Mouse (Mus musculus): ENCODE measurements at regions not wholly inside any gene's neighbourhood (a gene's known extent, or its start where the extent isn't known, plus 50 kb on each side); places are given as distances from the start of the nearest gene placed in this dataset.

DNA sequence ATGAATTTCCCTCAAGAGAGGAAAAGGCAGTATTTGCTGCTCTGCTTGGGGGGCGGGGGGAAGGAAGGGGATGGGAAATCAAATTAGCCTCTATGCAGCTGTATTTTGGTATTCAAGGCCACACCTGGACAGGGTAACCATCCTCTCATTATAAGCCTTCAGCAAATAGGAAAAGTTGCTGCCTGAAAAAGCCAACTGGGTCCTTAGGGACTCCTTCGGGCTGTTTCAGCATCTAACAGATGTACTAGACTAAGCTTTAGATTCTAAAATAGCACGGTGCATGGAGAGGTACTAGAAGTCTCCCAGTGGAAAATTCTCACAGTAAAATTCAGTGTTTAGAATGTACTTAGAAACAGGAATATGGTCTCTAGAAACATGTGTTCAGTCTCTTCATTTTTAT, 183.1 kb downstream of the Gm13691 start:
- no peak for DNase-seq (ENCODE audit: low spot score)

DNA sequence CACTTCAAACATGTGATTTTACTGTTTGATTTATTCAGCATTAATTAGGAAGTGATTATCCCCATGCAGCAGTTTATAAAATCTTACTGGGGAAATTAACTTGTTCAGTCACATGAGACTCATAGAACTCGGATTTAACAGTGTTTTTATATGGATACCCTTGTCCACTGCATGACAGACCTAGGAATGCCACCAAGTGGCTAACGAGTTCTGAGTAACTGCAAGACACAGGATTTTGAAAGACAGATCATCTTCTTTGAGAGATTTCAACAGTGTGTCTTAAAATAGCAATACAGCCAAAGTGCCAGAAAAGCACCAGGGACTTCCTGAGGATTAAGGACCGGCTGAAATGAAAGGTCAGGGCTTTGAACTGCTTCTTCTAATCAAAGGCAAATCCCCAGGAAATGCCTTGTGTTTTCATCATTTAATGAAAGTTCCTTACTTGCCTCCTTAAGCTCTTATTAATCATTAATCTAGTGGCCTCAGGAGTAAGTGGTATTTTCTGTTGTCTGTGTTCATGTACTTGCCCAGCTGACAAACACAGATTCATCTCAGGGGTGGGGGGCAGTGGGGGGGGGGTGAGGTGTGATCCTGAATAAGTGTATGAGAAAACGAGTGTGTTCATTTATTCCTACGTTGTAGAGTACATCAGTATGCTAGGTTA, 193.4 kb downstream of the Gm13691 start:
- no peak for DNase-seq (ENCODE audit: low spot score)

- DNase-seq (ENCODE audit: low spot score), result no peak
Observed at GRCm38 (mm10) chr2:84184288-84185015, 194.1 kb downstream of the Gm13691 start.

DNA sequence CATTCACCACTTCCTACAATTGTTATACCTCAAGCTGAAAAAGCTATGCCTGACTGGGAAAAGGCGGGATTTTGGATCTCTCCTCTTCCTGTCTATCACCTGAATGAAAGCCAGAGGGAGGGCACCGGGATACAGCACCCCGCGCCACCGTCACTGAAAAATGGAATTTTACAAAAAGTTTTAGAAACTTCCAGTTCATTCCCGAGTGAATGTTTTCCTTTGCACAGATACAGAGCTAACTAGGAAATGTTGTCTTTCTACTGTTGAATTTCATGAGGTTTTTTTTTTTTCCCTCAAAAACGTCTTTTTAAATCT, 194.6 kb downstream of the Gm13691 start:
- no peak for DNase-seq (ENCODE audit: low spot score)

DNA sequence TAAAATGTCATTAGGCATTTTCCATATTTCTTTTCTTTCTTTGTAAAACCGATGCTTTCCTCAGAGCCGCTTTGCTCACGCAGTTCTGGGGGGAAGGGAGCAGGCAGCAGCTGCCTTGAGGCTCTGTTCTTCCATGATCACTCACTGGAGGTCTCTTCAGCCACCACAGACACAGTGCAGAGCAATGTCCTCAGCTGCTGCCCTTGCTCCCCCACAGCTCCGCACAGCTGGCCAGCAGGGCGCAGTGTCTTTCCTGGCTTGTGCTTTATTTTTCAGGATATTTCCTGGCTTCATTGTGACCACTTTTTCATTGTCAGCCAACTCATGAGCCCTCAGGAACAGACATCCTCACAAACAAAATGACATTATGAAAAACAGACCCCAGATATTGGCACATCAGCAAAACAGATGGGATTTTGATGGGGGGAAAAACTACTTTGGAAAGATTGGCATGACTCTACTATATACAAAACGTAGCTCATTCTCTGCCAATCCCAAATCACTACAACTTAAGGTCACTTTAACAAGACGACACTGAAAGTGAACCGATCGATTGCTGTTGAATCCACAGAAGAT, 195.9 kb downstream of the Gm13691 start:
- no peak for DNase-seq (ENCODE audit: low spot score)

GRCm38 (mm10) chr2:84187456-84187855, 197.1 kb downstream of the Gm13691 start:
- DNase-seq (ENCODE audit: low spot score), result no peak

GRCm38 (mm10) chr2:84189302-84189701, 198.9 kb downstream of the Gm13691 start:
- no peak for DNase-seq (ENCODE audit: low spot score)

DNA sequence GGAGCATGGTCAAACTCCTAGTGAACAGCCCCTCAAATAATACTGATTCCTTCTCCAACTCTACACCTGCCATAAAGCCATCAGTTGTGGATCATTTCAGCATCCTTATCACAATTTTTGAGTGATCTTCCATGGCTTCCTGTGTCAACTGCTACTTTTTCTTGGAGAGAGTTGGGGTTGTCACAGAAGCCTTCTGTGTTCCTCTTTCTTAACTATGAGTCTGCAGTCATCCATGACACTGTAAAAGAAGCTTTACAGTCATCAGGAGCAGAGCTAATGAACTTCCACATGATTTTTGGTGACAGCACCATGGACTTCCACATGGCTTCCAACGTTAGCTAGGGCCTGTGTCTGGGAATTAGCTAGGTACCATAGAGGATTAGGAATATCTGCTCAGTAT, 208.1 kb downstream of the Calcrl start:
- no peak for DNase-seq (ENCODE audit: low spot score)

DNA sequence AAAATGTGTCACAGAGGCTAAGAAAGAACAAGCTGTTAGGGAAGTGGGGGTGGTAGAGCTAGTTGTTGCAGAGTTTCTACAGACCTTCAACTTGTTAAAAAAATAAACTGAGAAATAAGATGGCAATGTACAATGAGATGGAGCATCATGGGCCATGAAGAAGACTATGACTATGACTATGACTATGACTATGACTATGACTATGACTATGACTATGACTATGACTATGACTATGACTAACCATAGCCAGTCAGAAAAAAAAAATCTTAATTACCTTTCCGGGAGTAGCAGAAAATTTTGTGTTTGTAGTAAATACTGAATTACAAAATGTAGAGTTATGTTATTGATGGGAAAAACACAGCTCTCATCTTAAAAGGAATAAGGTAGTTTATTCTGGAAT, 203.2 kb downstream of the Calcrl start:
- DNase-seq (ENCODE audit: low spot score), result no peak

GRCm38 (mm10) chr2:84229777-84230176, 195.4 kb downstream of the Calcrl start:
- DNase-seq (ENCODE audit: low spot score), result no peak

GRCm38 (mm10) chr2:84235641-84236040, 189.6 kb downstream of the Calcrl start:
- no peak for DNase-seq (ENCODE audit: low spot score)

GRCm38 (mm10) chr2:84241244-84241643, 184.0 kb downstream of the Calcrl start:
- DNase-seq (ENCODE audit: low spot score), result no peak

GRCm38 (mm10) chr2:84241986-84242385, 183.2 kb downstream of the Calcrl start:
- no peak for DNase-seq (ENCODE audit: low spot score)

GRCm38 (mm10) chr2:84245900-84246299, 179.3 kb downstream of the Calcrl start:
- no peak for DNase-seq (ENCODE audit: low spot score)

DNA sequence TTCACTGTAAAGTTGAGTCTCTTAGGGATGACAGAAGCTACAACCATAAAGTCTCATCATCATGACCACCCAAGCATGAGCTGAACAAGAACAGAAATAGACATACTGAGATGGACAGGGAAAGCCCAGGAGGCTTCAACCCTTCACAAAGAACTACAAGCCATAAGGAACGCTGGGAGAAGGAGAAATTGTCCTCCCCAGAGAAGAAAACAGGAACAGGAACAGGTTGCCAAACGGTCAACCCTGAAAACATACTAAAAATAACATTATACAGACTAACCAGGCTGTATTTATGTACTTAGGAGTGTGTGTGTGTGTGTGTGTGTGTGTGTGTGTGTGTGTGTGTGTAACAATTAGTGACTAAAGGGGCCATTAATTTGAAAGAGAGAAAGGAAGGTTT, 178.6 kb downstream of the Calcrl start:
- no peak for DNase-seq (ENCODE audit: low spot score)

- no peak for DNase-seq (ENCODE audit: low spot score)
Observed at GRCm38 (mm10) chr2:84248169-84248568, 177.0 kb downstream of the Calcrl start.

DNA sequence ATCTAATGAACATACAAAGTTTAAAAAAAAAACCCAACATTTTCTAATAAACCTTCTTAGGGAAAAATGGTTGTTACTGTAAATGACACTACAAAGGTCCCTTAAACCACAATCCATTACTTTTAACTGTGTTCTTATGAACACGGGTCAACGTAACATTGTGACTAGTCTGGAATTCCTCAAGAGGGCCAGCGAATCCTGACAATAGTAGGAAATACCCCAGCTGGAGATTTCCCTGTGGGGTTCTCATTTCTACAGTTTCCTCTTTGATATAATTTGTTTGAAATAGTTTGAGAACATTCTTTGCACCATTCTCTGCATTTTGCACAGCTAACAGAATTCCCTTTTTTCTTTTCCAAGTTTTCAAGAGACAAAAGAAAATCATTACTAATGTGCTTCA, 175.3 kb downstream of the Calcrl start:
- DNase-seq (ENCODE audit: low spot score), result no peak

DNA sequence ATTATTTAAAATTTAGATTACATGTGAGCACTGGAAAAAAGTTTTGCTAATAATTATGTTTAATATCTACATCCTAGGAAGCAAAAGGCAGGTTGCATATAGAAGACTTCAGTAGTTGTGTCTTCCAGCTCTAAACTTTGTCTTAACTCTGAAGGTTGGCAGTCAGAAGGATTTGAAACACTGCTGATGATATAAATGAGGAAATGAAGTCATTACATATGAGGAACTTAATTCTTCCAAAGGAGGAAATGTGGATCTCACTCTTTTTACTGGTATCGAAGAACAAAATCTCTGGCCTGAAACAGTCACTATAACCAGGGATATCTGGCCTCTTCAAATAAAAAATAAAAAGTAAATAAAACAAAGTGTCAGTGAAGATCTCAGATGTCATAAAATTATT, 173.1 kb downstream of the Calcrl start:
- no peak for DNase-seq (ENCODE audit: low spot score)

- no peak for DNase-seq (ENCODE audit: low spot score)
Observed at GRCm38 (mm10) chr2:84258339-84259006, 166.7 kb downstream of the Calcrl start.

- no peak for DNase-seq (ENCODE audit: low spot score)
Observed at GRCm38 (mm10) chr2:84259222-84259621, 166.0 kb downstream of the Calcrl start.

GRCm38 (mm10) chr2:84260701-84261100, 164.5 kb downstream of the Calcrl start:
- no peak for DNase-seq (ENCODE audit: low spot score)

GRCm38 (mm10) chr2:84261481-84261880, 163.7 kb downstream of the Calcrl start:
- DNase-seq (ENCODE audit: low spot score), result no peak

GRCm38 (mm10) chr2:84264485-84264884, 160.7 kb downstream of the Calcrl start:
- no peak for DNase-seq (ENCODE audit: low spot score)
